Mouse (Mus musculus) liver, postnatal 0 days (tissue): ENCODE results near the gene Frk.

ENCODE experiments used
- CTCF ChIP-seq: sonication (generic); IDR thresholded peaks from 2 replicates; pipeline ENCODE4 v1.5.1; 2016; ENCODE audit warnings: antibody characterized with exemption, low read depth
- EP300 ChIP-seq: IDR thresholded peaks from 2 replicates; pipeline ENCODE4 v1.6.1; 2016; ENCODE audit warnings: antibody characterized with exemption, low read depth, mild to moderate bottlenecking

GRCm38 (mm10) chr10:34484014-34484411 lies 814 bp downstream of the Frk start:
- TF ChIP-seq CTCF (no peak), EP300 (no peak)
